Mouse (Mus musculus) olfactory bulb, adult 2 months (tissue): ENCODE measurements around the gene Hps5. TPM values are rescaled to one million over a fixed set of nuclear protein-coding genes. Genes with fewer than 3 reads are reported as not detected.
A peak's percentile ranks its signal among the peaks of the same experiment; 100 is the strongest.

Experiments used
- H3K27ac ChIP-seq: fragments of 200-500 bp; 2 replicates; pipeline ENCODE4 v1.5.1; 2012; ENCODE audit warnings: low read depth, low read length; ENCODE audit not compliant: insufficient read depth
- H3K4me1 ChIP-seq: fragments of 200-500 bp; 2 replicates; pipeline ENCODE4 v1.6.1; 2012; ENCODE audit warnings: low read length; ENCODE audit not compliant: control insufficient read depth, insufficient read depth
- H3K4me3 ChIP-seq: fragments of 200-500 bp; 2 replicates; pipeline ENCODE4 v1.5.1; 2012; ENCODE audit warnings: mild to moderate bottlenecking, low read depth, low read length, moderate library complexity; ENCODE audit not compliant: insufficient read depth
- CTCF ChIP-seq: fragments of 200-500 bp; IDR thresholded peaks from 2 replicates; pipeline ENCODE4 v1.5.1; 2012; ENCODE audit warnings: low read depth, mild to moderate bottlenecking, low read length, moderate library complexity; ENCODE audit not compliant: insufficient read depth
- POLR2A ChIP-seq: fragments of 200-500 bp; IDR thresholded peaks from 2 replicates; pipeline ENCODE4 v1.6.1; 2012; ENCODE audit warnings: mild to moderate bottlenecking, low read depth, low read length, moderate library complexity; ENCODE audit not compliant: insufficient read depth
- WGBS: fragments of 180-500 bp; shearing (Covaris S2); methylation state at CpG from one replicate; pipeline ENCODE4 v1.1.7; 2018; 5-methylcytosine and 5-hydroxymethylcytosine counted together
- polyA plus RNA-seq: library from polyadenylated mRNA; stranded (reverse); fragments of >200 nt; gene quantifications from 2 replicates; pipeline ENCODE4 v1.2.4, GENCODE M21; 2012; ENCODE audit warnings: low replicate concordance; ENCODE audit not compliant: missing spikeins, insufficient read depth, insufficient read length

Hps5 gene
- polyA plus RNA-seq, 1 experiment: not detected

GRCm38 (mm10) chr7:46724396-46724795 is 71.5 kb downstream of the Hps5 start:
- TF ChIP-seq CTCF (no peak), POLR2A (no peak)
- H3K27ac ChIP-seq: no peak overlapping the region
- H3K4me1 ChIP-seq: peaks cover 3% of the 10 kb centered on the region; the same call in 1 of the 2 replicates
- WGBS: 38% methylated on average over 5 of the region's 5 CpGs
- no peak overlapping the region for H3K4me3 ChIP-seq

- TF ChIP-seq POLR2A (no peak), CTCF (no peak)
- Histone ChIP-seq H3K4me1 (peaks cover 3% of the 10 kb centered on the region; the same call in 1 of the 2 replicates), H3K27ac (no peak overlapping the region), H3K4me3 (no peak overlapping the region)
- WGBS: 87% methylated on average over 3 of the region's 3 CpGs
Observed at GRCm38 (mm10) chr7:46723849-46724248, 72.0 kb downstream of the Hps5 start.

GRCm38 (mm10) chr7:46723354-46723753 is 72.5 kb downstream of the Hps5 start:
- WGBS: 97% methylated on average over 6 of the region's 6 CpGs
- Histone ChIP-seq H3K4me1 (peaks cover 3% of the 10 kb centered on the region; the same call in 1 of the 2 replicates), H3K27ac (no peak overlapping the region), H3K4me3 (no peak overlapping the region)
- TF ChIP-seq CTCF: no peak
- TF ChIP-seq POLR2A: no peak

- peaks cover 3% of the 10 kb centered on the region; the same call in 1 of the 2 replicates for H3K4me1 ChIP-seq
- H3K4me3 ChIP-seq: no peak overlapping the region
- 75% methylated on average over 9 of the region's 9 CpGs for WGBS
- TF ChIP-seq CTCF (no peak), POLR2A (no peak)
- no peak overlapping the region for H3K27ac ChIP-seq
Observed at GRCm38 (mm10) chr7:46720460-46720859, 75.4 kb downstream of the Hps5 start.

- Histone ChIP-seq H3K4me1 (peaks cover 3% of the 10 kb centered on the region; the same call in 1 of the 2 replicates), H3K4me3 (no peak overlapping the region), H3K27ac (no peak overlapping the region)
- no peak for TF ChIP-seq POLR2A
- no peak for TF ChIP-seq CTCF
- 69% methylated on average over 7 of the region's 7 CpGs for WGBS
Observed at GRCm38 (mm10) chr7:46719526-46719925, 76.3 kb downstream of the Hps5 start.

GRCm38 (mm10) chr7:46718591-46719270 is 77.1 kb downstream of the Hps5 start:
- 88% methylated on average over 7 of the region's 7 CpGs for WGBS
- Histone ChIP-seq H3K27ac (no peak overlapping the region), H3K4me3 (no peak overlapping the region), H3K4me1 (no peaks in the 10 kb centered on the region)
- no peak for TF ChIP-seq POLR2A
- no peak for TF ChIP-seq CTCF

GRCm38 (mm10) chr7:46716897-46717296 is 79.0 kb downstream of the Hps5 start:
- no peak overlapping the region for H3K27ac ChIP-seq
- H3K4me3 ChIP-seq: no peak overlapping the region
- 53% methylated on average over 5 of the region's 5 CpGs for whole genome bisulfite sequencing
- no peaks in the 10 kb centered on the region for H3K4me1 ChIP-seq
- TF ChIP-seq POLR2A (no peak), CTCF (no peak)

GRCm38 (mm10) chr7:46715600-46715999 is 80.3 kb downstream of the Hps5 start, which contains the start of gene Saa3:
TSS of gene Saa3 (minus strand) at chr7:46715700.
- TF ChIP-seq POLR2A (no peak), CTCF (no peak)

GRCm38 (mm10) chr7:46714518-46714917 is 81.3 kb downstream of the Hps5 start:
- no peaks in the 10 kb centered on the region for H3K4me1 ChIP-seq
- TF ChIP-seq CTCF (peak; percentile 49), POLR2A (no peak)
- no peak overlapping the region for H3K27ac ChIP-seq
- H3K4me3 ChIP-seq: no peak overlapping the region
- WGBS: 27% methylated on average over 6 of the region's 6 CpGs

More at GRCm38 (mm10) chr7:46715600-46715999, 80.3 kb downstream of the Hps5 start, which contains the start of gene Saa3:
- H3K27ac ChIP-seq: no peak within 1 kb of the TSS
- H3K4me1 ChIP-seq: no peaks in the 10 kb centered on the region
- H3K4me3 ChIP-seq: no peak within 1 kb of the TSS
- WGBS: 92% methylated on average over 5 of the region's 5 CpGs

- H3K27ac ChIP-seq: no peak overlapping the region
- no peaks in the 10 kb centered on the region for H3K4me1 ChIP-seq
- TF ChIP-seq POLR2A: no peak
- no peak for TF ChIP-seq CTCF
- no peak overlapping the region for H3K4me3 ChIP-seq
- WGBS: 71% methylated on average over 6 of the region's 6 CpGs
Observed at GRCm38 (mm10) chr7:46712250-46712649, 83.6 kb downstream of the Hps5 start.

Other genes starting within 250 kb of the Hps5 start
- gene Sergef, start 156.3 kb downstream of the Hps5 start, polyA plus RNA-seq: not detected in 2 replicates
- not detected in 2 replicates for gene Tph1, start 123.5 kb downstream of the Hps5 start, polyA plus RNA-seq
- gene Saal1, start 85.4 kb downstream of the Hps5 start, polyA plus RNA-seq: not detected in 2 replicates
- gene Saa3, start 80.4 kb downstream of the Hps5 start, polyA plus RNA-seq: not detected in 2 replicates
- gene Saa4, start 63.5 kb downstream of the Hps5 start, polyA plus RNA-seq: not detected in 2 replicates
- not detected in 2 replicates for gene Saa1, start 53.1 kb downstream of the Hps5 start, polyA plus RNA-seq
- not detected in 2 replicates for gene Saa2, start 44.3 kb downstream of the Hps5 start, polyA plus RNA-seq
- gene Gtf2h1, start within 50 bp of the Hps5 start, polyA plus RNA-seq: not detected in 2 replicates
- not detected in 2 replicates for gene Ldha, start 45.4 kb upstream of the Hps5 start, polyA plus RNA-seq
- gene Ldhc, start 65.1 kb upstream of the Hps5 start, polyA plus RNA-seq: not detected in 2 replicates
- 352 and 596 TPM in 2 replicates for gene Tsg101, start 123.9 kb upstream of the Hps5 start, polyA plus RNA-seq
- gene Uevld, start 162.5 kb upstream of the Hps5 start, polyA plus RNA-seq: not detected in 2 replicates
- gene Gm9999, start 187.5 kb upstream of the Hps5 start, polyA plus RNA-seq: not detected in 2 replicates
- gene Spty2d1, start 212.3 kb upstream of the Hps5 start, polyA plus RNA-seq: not detected in 2 replicates